Mouse (Mus musculus) A20 (cell line): ENCODE measurements around the gene Gpr179.
A peak's percentile ranks its signal among the peaks of the same experiment; 100 is the strongest.

ENCODE experiments used
- DNase-seq: peaks from one replicate; pipeline ENCODE4 v3.0.0-alpha.2; 2011; ENCODE audit warnings: low read depth, low spot score

The Gpr179 gene

DNA sequence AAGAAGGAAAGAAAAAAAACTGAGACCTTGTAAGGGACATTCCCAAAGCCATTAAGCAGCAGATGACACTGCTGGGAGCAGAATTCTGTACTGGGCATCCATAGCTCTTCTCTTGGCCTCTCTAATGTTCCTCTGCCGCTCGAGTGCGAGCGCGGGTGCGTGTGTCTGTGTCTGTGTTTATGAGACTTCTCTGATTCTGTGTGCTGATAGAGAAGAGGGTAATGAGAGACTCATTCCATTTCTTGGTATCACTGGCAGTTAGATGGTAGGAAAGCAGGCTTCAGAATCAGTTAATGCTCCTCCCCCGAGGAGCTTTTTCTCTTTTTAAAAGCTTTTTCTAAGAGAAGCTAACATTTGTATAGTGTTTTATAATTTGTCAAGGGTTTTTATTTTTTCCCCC is 3.4 kb upstream of the Gpr179 start:
- DNase-seq: no peak

DNA sequence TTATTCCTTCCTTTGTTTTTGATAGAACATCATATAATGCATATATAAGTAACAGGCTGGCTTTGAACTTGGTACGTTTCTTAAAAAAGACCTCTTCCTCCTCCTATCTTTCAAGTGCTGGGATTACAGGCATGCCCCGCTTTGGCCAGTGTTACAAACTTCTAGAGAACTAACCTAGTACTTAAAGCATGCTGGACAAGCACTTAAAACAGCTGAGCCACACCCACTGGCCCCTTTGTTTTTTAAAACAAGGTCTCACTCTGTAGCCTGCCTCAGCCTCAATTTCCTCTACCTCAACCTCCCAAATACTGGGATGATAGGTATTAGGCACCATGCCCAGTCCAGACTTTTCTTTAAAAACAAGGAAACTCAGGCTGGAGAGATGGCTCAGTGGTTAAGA is 2.8 kb upstream of the Gpr179 start:
- no peak for DNase-seq

DNA sequence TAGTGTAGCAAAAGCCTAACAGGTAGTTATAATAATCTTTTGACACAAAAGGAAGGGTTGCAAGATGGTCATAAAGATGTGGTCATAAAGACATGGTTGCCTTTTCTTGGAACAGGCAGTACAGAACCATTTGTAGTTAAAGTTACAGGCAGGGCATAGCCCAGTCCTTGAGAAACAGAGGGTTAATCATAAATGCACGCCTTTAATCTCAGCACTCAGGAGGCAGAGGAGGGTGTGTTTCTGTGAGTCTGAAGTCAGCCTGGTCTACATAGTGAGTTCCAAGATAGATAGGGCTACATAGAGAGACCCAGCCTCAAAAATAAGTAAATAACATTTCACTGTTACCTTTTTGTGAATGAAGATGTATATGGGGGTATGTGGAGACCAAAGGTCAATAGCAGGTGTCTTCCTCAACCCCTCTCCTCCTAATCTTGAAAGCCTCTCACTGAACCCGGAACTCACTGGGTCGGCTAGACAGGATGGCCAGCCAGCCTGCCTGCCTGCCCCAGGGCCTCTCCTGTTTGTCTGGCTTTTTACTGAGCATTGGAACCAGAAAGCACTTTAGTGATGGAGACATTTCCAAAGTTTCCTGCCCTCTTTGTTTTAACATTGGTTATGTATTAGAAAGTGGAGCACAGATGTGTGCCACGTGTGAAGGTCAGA is 1.2 kb upstream of the Gpr179 start:
- no peak for DNase-seq

DNA sequence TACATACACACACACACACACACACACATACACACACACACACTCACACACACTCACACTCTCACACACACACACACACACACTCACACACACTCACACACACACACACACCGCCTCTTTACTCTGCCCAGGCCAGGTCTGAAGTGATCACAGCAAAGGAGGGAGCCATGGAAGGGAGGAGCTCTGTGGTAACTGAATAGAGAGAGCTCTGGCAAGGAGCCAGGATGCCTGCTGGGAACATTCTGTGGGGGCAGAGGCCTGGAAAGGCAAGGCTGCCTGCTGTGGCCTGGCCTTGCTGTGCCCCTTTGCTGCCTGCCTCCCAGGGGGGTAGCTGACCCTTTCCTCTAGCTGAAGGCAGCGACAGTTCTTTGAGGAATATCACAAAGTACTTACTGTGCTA is 1.8 kb downstream of the Gpr179 start:
- no peak for DNase-seq

DNA sequence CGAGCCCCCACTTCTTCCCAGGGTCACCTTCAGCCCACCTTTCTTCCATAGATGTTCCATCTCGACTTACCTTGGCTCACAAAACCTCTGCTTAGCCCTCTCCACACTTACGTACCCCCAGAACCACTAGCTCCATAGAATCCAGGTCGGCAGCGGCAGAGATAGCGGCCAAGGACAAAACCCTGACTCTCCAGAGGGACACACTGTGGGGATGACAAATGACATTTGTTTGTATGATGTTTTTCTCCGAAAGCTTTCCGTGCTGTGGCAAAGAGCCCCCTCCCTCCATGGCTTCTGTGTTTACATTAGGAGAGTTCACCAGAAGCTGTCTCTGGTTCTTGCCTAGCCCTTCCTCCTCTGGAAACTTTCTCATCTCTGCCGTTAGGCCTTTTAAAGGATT is 4.6 kb downstream of the Gpr179 start:
- DNase-seq: no peak

DNA sequence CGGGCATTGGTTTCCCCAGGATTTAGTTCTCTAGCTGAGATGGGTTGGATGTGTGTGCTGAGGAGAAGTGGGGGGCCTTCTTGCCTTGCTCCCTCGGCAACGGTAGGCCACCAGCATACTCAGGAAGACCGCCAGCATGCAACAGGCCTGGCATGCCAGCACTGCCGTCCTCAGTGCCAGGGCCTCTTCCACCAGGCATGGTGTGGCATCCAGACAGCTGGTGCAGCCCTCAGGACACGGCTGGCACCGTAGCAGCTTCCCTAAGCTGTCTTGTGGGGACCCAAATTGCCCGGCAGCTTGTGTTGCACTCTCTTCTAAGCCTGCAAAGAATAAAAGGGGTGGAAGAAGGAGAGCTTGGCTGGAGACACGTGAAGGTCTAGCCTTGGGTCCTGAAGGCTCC is 5.5 kb downstream of the Gpr179 start:
- DNase-seq: no peak

DNA sequence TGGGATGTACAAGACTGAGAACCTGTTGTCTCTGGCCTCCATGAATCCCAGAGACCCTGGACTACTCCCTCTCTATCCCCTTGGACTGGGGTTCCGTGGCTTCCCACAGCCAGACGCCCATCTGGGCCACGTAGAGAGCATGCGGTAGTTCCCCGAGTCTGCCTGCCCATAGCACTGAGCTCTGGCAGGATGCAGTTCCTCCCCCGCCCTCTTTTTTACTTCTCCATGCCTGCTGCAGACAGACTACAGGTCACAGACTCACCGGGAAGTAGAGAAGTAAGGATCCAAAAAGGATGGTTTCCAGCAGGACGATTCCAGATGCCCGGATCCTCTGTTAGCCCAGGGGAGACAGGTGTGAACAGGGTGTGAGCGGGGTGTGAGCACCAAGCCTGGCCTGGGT is 6.4 kb downstream of the Gpr179 start:
- DNase-seq: no peak

DNA sequence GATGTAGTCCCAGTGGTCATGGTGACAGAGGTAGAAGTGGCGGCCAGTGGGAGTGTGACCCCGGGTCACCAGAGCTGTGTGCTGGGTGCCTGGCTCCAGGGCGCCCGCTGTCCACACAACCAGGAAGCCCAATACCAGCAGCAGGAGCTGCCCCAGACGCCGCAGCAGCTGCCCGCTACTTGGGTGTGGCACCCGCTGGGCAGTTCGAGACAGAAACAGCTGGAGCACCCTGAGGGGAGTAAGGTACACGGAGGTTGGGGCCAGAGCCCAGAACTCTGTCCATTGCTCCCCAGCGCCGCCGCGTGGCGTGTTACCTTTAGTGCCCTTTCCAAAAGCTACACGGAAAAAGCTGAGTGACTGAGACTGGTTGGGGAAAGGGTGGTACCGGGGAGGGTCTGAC is 8.3 kb downstream of the Gpr179 start:
- peak; percentile 45 for DNase-seq

DNA sequence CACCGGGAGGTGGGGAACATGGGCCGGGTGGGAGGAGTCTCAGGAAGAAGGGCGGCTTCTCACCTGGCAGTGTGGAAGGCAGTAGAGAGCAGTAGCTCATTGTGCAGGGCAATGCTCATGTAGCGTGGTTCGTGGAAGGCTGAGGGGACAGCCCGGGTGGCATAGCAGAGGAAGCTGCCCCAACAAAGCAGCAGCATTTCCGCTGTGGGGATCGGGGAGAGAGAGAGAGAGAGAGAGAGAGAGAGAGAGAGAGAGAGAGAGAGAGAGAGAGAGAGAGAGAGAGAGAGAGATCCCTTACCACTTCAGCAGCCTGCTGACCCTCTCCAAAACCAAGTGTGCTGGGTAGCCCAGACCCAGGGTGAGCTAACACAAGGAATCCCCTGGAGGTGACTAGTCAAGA is 8.7 kb downstream of the Gpr179 start:
- no peak for DNase-seq

DNA sequence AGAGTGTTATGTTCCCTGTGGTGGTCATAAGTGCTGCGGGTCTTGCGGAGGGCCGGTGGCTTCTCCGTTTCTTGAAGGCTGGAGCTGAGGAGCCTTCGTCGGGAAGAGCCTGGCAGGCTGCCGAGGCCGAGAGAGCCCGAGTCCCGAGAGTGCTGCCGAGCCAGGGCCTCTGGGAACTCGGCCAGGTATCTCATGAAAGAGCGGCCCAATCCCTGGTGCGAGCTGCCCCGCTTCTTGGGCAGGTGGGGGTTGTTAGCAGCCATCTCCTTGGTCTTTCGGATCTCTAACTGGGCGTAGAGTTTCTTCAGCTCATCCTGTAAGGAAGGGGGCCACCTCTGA is 12.9 kb downstream of the Gpr179 start:
- no peak for DNase-seq

DNA sequence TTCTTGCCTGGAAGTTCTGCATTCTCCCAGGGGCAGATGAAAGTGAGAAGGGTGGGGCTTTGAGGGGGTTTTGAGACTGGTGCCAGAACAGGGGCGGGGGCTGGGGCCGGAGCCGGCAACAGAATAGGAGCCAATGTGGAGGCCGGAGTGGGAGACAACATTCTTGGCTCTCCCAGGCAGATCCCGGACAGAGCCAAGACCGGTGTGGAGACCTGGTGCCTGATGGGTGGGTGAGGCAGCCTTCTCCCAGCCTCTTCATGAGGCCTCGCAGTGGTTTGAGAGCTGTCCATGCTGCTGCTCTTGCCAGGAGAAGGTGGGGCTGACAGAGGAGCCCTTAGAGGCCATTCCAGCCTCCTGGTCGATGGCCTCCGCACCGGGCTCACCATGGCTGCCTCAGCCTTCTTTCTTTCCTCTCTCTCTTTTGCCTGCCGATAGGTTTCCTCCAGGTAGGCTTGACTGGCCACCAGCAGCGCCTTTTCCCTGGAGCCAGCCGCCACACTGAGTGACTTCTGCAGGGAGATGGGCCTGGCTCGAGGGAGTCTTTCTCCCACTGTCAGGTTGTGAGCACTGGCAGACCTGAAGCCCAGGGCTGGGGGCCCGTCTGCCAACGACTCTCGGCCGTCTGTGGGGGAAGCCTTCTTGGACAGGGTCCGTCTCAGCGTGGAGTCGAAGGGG is 13.4 kb downstream of the Gpr179 start:
- no peak for DNase-seq

DNA sequence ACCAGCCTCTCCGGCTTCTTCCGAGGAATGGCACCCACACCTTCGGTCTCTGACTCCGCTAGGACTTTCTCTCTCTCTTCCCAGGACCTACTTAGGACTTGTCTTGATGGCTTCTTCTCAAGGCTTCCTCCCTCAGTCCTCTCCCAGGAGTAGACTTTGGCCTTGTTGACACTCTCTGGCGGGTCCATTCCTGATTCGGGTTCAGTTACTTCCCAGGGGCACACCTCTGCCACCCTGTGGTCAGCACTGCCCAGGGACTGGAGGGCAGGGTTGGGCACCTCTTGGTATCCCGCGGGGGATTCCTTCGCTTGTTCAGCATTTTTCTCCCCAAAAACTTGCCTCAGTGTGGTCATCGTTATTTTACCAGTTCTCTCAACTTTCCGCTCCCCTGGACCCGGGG is 14.5 kb downstream of the Gpr179 start:
- DNase-seq: no peak

DNA sequence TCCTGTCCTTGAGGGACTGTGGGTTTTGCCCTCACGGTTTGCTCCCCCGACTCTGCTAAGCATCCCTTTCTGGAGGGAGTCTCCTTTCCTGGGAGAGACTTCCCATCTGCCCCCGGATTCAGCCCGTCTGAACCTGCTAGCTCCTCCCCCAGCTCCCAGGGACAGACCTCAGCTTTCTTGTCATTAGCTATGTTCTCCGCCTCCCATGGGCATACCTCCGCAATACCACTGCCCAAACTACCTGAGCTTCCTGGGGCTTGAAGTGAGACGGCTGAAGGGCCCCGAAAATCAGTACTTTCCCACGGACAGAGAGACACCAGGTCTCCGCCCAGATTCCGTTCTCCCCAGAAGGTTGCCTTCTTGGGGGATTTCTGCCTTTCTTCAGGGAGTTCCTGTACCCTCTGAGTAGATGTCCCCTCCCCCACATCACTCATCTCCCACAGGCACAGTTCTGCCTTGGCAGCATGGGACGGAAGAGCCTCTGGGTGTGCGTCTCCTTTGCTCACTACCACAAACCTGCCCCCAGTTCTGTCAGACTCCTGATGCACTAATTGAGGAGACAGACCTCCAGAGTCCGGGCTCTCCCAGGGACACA is 15.0 kb downstream of the Gpr179 start:
- no peak for DNase-seq

DNA sequence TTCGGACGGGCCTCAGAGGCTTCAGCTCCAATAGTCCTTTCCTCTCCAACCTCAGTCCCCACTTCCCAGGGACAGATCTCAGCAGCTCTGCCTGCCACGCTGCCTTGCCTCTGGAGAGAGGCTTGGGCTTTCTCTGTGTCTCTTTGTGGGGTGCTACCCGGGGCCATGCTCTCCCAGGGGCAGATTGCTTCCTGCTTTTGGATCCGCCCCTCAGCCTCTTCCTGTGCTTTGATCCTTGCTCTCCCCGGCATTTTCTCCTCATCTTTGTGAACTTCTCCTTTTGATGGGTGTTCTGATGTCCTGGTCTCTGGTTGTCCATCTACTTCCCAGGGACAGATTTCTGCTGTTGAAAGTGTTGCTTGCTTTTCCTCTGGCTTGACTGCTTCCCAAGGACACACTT is 15.6 kb downstream of the Gpr179 start:
- DNase-seq: no peak

DNA sequence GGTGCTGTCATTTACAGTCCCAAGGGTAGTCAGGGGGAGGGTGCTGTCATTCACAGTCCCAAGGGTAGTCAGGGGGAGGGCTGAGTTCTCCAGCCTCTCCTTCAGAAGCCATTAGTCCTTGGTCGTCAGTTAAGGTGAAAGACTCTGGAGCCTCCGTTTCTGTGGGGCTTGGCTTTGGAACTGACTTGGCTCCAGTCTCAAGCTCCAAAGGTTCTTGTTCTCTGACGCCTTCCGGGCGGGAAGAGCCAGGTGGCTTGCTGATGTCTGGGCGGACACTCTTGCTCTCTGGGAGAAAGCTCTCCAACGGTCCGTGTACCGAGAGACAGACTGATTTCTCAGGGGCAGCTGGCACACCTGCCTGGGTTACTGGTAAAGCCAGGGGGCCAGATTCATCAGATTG is 17.5 kb downstream of the Gpr179 start:
- DNase-seq: no peak

DNA sequence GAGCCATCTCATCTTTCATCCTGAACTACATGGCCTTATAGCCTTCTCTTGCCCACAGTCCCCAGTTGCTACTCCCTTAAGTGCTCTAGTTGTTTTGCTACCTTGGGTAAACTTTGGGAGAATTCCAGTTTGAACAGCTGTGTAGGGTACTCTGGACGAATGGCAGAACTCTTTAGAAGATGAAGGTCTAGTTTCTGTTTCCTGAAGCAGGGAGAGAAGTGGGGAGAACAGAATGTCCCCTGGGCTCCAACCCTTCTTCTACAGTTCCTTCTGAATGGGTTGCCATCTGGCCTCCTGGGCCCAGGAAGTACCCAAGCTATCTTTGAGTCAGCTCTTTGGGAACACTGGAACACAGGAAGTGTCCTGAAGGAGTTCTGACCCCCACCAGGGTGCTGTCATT is 18.0 kb downstream of the Gpr179 start:
- no peak for DNase-seq

DNA sequence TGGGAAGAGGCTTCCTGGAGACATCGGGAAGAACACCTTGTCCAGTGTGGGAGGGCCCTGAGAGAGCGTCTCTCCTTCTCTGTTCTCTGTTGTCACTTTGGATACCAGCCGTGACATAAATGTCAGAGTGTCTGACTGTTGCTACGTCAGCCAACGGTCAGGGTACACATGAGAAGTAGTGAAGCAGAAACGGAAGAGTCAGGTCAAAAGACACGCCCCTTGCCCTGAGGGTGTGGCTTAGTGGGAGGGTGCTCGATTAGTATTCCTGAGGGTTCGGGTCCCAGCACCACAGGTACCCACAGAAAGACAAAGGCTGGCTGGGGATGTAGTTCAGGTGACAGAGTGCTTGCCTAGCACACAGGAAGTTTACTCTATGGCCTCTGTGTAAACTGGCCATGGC is 18.8 kb downstream of the Gpr179 start:
- DNase-seq: no peak

DNA sequence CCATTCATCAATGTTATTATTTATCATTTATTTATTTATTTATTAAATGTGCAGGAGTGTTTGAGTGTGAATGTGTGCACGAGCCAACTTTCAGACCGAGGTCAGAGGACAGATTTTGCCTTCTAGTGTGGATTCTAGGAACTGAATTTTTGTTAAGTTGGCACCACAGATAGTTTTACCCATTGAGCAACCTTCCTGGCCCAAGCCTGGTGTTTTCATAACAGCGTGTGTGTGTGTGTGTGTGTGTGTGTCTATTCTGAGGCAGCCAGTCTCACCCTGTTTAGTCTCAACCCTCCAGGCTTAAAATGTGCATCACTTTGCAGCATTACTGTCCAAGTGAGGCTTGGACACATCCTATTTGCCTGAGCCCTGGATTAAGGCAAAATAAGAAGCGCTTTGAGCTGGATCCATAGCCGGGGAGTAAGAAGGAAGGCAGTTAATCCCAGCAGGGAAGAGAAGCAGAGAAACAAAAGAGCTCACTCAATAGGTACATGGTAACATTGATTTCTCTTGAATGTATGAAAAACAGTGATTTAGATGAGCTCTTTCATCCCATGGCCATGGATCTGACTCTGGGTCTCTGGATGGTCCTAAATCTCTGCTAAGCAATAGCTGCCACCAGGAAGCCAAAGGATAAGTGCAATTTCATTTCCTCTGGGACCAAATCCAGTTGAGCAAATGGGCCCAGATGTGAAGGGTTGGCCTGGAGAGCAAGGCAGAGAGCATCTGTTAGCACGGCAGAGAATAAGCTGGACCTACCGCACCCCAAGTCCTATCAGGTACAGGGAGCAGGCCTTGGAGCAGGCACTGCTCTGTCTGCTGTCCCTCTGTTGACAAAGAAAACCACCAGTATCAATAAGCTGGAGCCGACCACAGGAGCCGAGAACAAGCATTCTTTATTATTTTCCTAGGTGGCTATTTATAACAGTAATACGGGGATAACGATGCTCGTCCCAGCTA is 20.4 kb downstream of the Gpr179 start:
- DNase-seq: no peak

DNA sequence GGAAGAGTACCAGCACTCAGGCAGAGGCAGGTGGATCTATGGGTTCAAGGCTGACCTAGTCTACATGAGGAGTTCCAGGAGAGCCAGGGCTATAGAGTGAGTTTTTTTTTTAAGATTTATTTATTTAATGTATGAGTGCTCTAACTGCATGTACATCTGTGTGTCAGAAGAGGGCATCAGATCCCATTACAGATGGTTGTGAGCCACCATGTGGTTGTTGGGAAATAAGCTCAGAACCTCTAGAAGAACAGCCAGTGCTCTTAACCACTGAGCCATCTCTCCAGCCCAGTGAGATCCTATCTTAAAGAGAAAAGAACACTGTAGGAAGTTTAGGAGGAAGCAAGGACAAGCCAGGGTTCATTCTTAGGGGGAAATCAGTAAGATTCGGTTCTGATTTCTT is 21.6 kb downstream of the Gpr179 start:
- DNase-seq: peak; percentile 28

DNA sequence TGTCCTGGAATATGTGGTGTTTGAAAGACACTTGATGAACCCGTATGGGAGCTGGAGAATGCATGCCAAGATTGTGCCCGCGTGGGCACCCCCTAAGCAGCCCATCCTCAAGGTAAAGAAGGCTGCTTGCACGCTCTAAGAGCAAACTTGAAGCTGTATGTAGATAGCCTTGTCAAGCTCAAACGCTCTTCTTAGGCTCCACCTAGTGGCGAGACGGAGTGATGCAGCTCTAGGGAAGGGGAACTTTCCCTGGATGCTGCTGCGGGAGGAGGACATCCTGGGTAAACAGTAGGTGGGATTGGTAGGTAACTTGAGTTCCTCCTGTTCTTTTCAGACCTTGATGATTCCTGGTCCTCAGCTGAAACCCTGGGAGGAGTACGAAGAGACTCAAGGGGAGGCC is 23.7 kb downstream of the Gpr179 start:
- peak; percentile 65 for DNase-seq

DNA sequence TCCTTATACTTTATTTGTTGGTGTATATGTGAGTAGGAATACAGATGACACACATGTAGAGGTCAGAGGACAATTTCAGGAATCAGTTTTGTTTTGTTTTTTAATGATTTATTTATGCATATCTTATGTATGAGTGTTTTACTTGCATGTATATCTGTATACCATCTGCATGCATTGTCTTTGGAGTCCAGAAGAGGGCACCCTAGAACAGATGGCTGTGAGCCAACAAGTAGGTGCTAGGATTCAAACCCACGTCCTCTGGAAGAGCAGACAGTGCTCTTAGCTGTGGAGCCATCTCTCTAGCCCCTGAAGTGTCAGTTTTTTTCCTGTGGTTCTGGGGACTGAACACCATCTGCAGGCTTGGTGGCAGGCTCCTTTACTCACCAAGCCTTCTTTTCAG is 26.7 kb downstream of the Gpr179 start:
- DNase-seq: peak; percentile 44

DNA sequence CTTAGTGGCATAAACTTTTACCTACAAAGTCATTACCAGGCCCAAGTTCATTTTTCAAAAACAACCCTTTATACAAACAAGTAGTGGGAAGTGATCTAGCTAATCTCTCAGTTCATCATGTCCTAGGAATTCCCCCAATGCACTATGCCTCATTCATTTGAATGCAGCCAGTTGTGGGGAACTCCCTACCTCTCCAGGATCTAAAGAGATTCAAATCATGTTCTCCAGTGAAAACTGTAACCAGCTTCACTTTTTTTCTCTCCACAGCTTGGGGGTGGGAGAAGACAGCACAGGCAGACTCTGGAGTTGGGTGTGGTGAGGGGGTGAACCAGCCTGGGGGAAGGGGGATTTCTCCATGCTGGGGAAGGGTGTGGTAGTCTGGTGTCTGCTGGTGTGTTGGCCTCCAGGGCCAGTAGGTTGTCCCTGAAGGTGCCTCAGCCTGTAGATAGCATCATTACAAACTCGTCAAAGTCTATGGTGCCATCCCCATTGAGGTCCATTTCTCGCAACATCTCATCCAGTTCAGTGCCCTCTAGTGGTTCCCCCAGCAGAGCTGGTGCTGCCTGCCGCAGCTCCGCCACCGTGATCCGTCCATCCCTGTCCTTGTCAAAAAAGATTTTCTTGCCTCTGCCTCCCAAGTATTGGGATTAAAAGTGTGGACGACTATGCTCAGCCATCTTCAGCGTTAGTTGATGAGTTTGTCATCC is 29.8 kb downstream of the Gpr179 start:
- peak; percentile 16 for DNase-seq
